Mouse (Mus musculus): Measurements from ENCODE around the gene Ccl17. TPM values are rescaled to one million over a fixed set of nuclear protein-coding genes. Genes with fewer than 3 reads are reported as not detected.

Gene Ccl17
- polyA plus RNA-seq, 1 experiment from 2014 or later: 0.42 TPM

DNA sequence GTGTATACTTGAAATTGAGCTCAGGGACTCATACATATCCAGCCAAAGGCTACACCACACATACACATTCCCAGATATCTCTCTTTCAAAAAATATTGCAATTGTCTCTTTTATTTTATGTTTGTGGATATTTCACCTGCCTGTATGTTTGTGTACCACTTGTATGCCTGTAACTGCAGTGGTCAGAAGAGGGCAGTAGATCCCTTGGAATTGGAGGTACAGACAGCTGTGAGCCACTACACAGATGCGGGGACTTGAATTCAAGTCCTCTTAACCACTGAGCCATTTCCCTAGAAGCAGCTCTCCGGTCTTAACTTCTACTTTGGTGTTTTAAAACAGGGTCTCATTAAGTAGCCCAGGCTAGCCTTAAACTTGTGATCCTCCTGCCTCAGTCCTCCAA lies 15.5 kb upstream of the Ccl17 start:
- no peaks in the 10 kb centered on the region for H3K4me1 ChIP-seq
- H3K4me2 ChIP-seq (replicated peaks): no peak overlapping the region
- no peak overlapping the region for H3K4me3 ChIP-seq
- 92% methylated on average over 2 of the region's 2 CpGs for WGBS
- H3K27me3 ChIP-seq: no peaks in the 10 kb centered on the region
- no peak overlapping the region for H3K9ac ChIP-seq
- H3K9me3 ChIP-seq: no peaks in the 10 kb centered on the region
- no peaks in the 10 kb centered on the region for H3K36me3 ChIP-seq
- H3K27ac ChIP-seq: no peak overlapping the region
- no peak for ATAC-seq (ENCODE audit: low FRiP score, low read depth)

- Histone ChIP-seq H3K4me3 (no peak overlapping the region), H3K27me3 (0 out of 2 replicates have a peak, but pooled peaks cover 4% of the 10 kb centered on the region), H3K36me3 (no peaks in the 10 kb centered on the region), H3K27ac (no peak overlapping the region), H3K9ac (no peak overlapping the region), H3K4me2 (replicated peaks) (no peak overlapping the region), H3K9me3 (no peaks in the 10 kb centered on the region), H3K4me1 (no peaks in the 10 kb centered on the region)
- no peak for ATAC-seq (ENCODE audit: low FRiP score, low read depth)
- 60% methylated on average over 7 of the region's 7 CpGs for WGBS
Measured at GRCm38 (mm10) chr8:94800278-94800968, 9.8 kb upstream of the Ccl17 start.

- Histone ChIP-seq H3K27me3 (0 out of 2 replicates have a peak, but pooled peaks cover 4% of the 10 kb centered on the region), H3K9ac (no peak overlapping the region), H3K4me3 (no peak overlapping the region), H3K9me3 (no peaks in the 10 kb centered on the region), H3K27ac (no peak overlapping the region), H3K4me2 (replicated peaks) (no peak overlapping the region), H3K36me3 (no peaks in the 10 kb centered on the region), H3K4me1 (no peaks in the 10 kb centered on the region)
- 47% methylated on average over 14 of the region's 14 CpGs for WGBS
- no peak for ATAC-seq (ENCODE audit: low FRiP score, low read depth)
Measured at GRCm38 (mm10) chr8:94801293-94802095, 8.8 kb upstream of the Ccl17 start.

GRCm38 (mm10) chr8:94802375-94802774 lies 7.9 kb upstream of the Ccl17 start:
- ATAC-seq (ENCODE audit: low FRiP score, low read depth): no peak

GRCm38 (mm10) chr8:94803551-94803950 lies 6.7 kb upstream of the Ccl17 start:
- no peak overlapping the region for H3K27ac ChIP-seq
- H3K27me3 ChIP-seq: 0 out of 2 replicates have a peak, but pooled peaks cover 4% of the 10 kb centered on the region
- no peak overlapping the region for H3K4me3 ChIP-seq
- ATAC-seq (ENCODE audit: low FRiP score, low read depth): no peak
- no peaks in the 10 kb centered on the region for H3K36me3 ChIP-seq
- no peaks in the 10 kb centered on the region for H3K9me3 ChIP-seq
- no peaks in the 10 kb centered on the region for H3K4me1 ChIP-seq
- WGBS: 69% methylated on average over 6 of the region's 6 CpGs
- H3K9ac ChIP-seq: no peak overlapping the region
- H3K4me2 ChIP-seq (replicated peaks): no peak overlapping the region

More at GRCm38 (mm10) chr8:94802375-94802774, 7.9 kb upstream of the Ccl17 start:
- H3K36me3 ChIP-seq: no peaks in the 10 kb centered on the region
- no peak overlapping the region for H3K9ac ChIP-seq
- H3K9me3 ChIP-seq: no peaks in the 10 kb centered on the region
- H3K27ac ChIP-seq: no peak overlapping the region
- H3K4me1 ChIP-seq: no peaks in the 10 kb centered on the region
- H3K27me3 ChIP-seq: 0 out of 2 replicates have a peak, but pooled peaks cover 4% of the 10 kb centered on the region
- WGBS: 64% methylated on average over 4 of the region's 4 CpGs
- no peak overlapping the region for H3K4me2 ChIP-seq (replicated peaks)
- no peak overlapping the region for H3K4me3 ChIP-seq

DNA sequence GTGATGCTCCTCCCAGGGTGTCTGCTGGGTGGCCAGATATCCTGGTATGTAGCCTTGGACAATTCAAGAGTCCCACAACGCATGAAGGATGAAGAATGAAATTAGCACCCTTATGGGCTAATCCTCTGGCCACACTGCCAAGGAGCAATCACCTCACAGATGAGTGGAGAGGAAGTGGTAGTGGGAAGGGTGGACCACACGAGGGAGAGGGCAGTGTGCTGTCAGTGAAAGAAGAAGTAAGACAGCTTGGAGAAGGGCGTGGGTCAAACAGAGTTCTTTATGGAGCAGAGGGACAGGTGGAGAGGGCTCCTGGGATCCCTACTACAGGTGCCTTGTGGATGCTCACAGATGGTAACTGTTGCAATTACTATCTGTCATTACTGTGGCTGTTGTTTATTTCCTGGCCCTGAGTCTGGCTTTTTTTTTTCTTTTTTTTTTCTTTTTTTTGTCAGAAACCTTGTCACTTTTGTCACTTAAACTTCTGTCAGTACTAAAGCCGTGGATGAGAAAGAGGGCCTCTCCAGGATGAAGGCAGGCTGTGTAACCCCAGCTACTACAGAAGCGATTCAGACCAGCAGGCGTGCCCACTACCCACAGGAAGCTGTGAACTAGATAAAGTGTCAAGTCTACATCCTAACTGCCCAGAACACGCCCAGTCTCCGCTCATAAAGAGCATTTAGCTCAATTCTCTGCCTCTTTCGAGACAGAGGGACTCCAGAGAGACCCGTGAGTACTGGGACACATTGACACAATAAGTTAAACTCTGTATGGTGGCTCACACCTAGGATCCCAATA lies 5.5 kb upstream of the Ccl17 start:
- no peak overlapping the region for H3K27ac ChIP-seq
- no peak overlapping the region for H3K4me3 ChIP-seq
- H3K4me2 ChIP-seq (replicated peaks): no peak overlapping the region
- H3K36me3 ChIP-seq: no peaks in the 10 kb centered on the region
- H3K9ac ChIP-seq: no peak overlapping the region
- no peaks in the 10 kb centered on the region for H3K9me3 ChIP-seq
- 71% methylated on average over 10 of the region's 10 CpGs for WGBS
- H3K27me3 ChIP-seq: 0 out of 2 replicates have a peak, but pooled peaks cover 4% of the 10 kb centered on the region
- H3K4me1 ChIP-seq: no peaks in the 10 kb centered on the region
- no peak for ATAC-seq (ENCODE audit: low FRiP score, low read depth)

DNA sequence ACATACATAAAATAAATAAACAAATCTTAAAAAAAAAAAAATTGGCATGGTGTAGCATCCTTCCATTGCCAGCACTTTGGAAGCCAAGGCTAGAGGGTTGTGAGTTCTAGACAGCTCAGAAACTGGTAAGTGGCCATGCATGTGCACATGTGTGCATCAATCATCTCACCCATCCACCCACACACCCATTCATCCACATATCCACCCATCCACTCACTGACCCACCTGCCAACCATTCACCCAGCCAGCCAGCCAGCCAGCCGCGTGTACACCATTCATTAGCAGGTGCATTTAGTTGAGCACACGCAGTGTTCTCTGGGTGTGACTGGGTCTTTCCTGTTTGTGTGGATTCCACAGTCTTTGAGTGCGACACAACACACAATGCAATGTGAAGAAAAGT lies 4.4 kb upstream of the Ccl17 start:
- Histone ChIP-seq H3K9me3 (no peaks in the 10 kb centered on the region), H3K9ac (no peak overlapping the region), H3K4me3 (no peak overlapping the region), H3K36me3 (no peaks in the 10 kb centered on the region), H3K27ac (no peak overlapping the region), H3K4me1 (no peaks in the 10 kb centered on the region), H3K4me2 (replicated peaks) (no peak overlapping the region), H3K27me3 (0 out of 2 replicates have a peak, but pooled peaks cover 4% of the 10 kb centered on the region)
- 77% methylated on average over 4 of the region's 4 CpGs for WGBS
- ATAC-seq (ENCODE audit: low FRiP score, low read depth): no peak

DNA sequence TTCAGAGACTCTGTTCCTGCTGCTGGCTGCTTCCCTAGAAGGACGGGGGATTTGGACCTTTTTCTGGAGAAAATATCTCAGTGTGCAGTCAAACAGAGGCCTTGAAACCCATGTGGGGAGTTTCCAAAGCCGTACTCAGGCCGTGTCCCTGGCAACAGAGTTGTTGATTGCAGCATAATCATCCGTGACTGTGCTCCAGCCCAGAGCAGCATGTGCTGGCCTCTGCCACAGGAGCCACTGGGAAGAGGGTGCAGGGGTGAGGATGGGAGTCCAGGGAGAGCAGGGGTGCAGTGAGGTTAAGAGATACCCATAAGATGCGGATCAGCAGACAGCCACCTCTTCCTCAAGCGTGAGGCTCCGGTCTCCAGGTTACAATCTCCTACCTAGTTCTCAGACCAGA lies 2.7 kb upstream of the Ccl17 start:
- WGBS: 73% methylated on average over 7 of the region's 7 CpGs
- no peak for ATAC-seq (ENCODE audit: low FRiP score, low read depth)

GRCm38 (mm10) chr8:94808372-94808771 lies 1.9 kb upstream of the Ccl17 start:
- H3K4me3 ChIP-seq: no peak overlapping the region
- no peak overlapping the region for H3K4me2 ChIP-seq (replicated peaks)
- 78% methylated on average over 6 of the region's 6 CpGs for WGBS
- no peak for ATAC-seq (ENCODE audit: low FRiP score, low read depth)
- 0 out of 2 replicates have a peak, but pooled peaks cover 4% of the 10 kb centered on the region for H3K27me3 ChIP-seq
- H3K36me3 ChIP-seq: no peaks in the 10 kb centered on the region
- H3K9ac ChIP-seq: no peak overlapping the region
- no peaks in the 10 kb centered on the region for H3K9me3 ChIP-seq
- H3K4me1 ChIP-seq: no peaks in the 10 kb centered on the region
- H3K27ac ChIP-seq: no peak overlapping the region

More for the DNA sequence above, 2.7 kb upstream of the Ccl17 start:
- Histone ChIP-seq H3K27ac (no peak overlapping the region), H3K9me3 (no peaks in the 10 kb centered on the region), H3K36me3 (no peaks in the 10 kb centered on the region), H3K4me2 (replicated peaks) (no peak overlapping the region), H3K4me1 (no peaks in the 10 kb centered on the region), H3K27me3 (0 out of 2 replicates have a peak, but pooled peaks cover 4% of the 10 kb centered on the region), H3K9ac (no peak overlapping the region), H3K4me3 (no peak overlapping the region)

DNA sequence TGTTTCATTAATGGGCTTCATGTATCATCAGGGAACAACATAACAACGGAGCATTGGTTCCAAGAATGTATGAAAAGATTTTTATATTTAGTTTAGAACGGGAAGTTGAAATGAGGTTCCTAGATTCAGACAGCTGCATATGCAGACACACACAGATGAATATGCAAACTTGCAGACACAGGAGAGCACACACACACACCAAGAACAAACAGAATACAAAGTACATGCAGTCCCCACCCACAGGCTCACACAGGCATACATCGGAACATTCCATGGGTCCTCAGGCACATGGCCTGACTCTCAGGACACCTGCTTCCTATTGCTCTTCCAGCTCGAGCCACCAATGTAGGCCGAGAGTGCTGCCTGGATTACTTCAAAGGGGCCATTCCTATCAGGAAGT lies 602 bp downstream of the Ccl17 start:
- no peak overlapping the region for H3K4me3 ChIP-seq
- H3K4me2 ChIP-seq (replicated peaks): no peak overlapping the region
- H3K9me3 ChIP-seq: no peaks in the 10 kb centered on the region
- no peak overlapping the region for H3K27ac ChIP-seq
- 68% methylated on average over 5 of the region's 5 CpGs for WGBS
- H3K27me3 ChIP-seq: no peaks in the 10 kb centered on the region
- no peak overlapping the region for H3K9ac ChIP-seq
- ATAC-seq (ENCODE audit: low FRiP score, low read depth): no peak
- no peaks in the 10 kb centered on the region for H3K36me3 ChIP-seq
- no peaks in the 10 kb centered on the region for H3K4me1 ChIP-seq

- Histone ChIP-seq H3K9me3 (no peaks in the 10 kb centered on the region), H3K36me3 (no peaks in the 10 kb centered on the region), H3K4me3 (no peak overlapping the region), H3K4me2 (replicated peaks) (no peak overlapping the region), H3K4me1 (no peaks in the 10 kb centered on the region), H3K27ac (no peak overlapping the region), H3K9ac (no peak overlapping the region), H3K27me3 (no peaks in the 10 kb centered on the region)
- 68% methylated on average over 6 of the region's 6 CpGs for WGBS
- no peak for ATAC-seq (ENCODE audit: low FRiP score, low read depth)
Measured at GRCm38 (mm10) chr8:94811654-94812053, 1.4 kb downstream of the Ccl17 start.

DNA sequence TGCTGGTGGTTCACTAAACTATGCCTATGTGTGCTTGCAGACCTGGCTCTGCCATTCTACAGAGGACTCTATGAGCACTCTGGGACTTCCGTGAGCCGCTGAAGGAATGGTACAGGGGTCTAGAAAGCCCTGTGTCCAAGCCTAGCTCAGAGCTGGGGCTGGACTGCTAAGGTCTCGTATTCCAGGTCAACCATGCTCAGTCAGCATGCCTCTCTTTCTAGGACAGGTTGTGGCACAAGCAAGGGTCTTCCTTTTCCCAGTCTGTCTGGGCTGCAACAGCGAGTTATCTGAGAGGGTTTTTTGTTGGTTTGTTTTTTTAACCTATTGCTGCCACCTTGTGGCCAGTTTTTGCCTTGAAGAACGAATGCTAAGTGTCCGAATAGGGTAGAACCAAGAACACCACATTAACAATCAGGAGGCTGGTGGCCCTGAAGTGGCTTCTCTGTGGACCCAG lies 2.4 kb downstream of the Ccl17 start:
- 0 out of 2 replicates have a peak overlapping the region, but pooled peaks have one; percentile 50 for H3K9ac ChIP-seq
- no peaks in the 10 kb centered on the region for H3K4me1 ChIP-seq
- no peaks in the 10 kb centered on the region for H3K36me3 ChIP-seq
- peak overlapping the region; percentile 19 for H3K4me3 ChIP-seq
- H3K27ac ChIP-seq: no peak overlapping the region
- H3K9me3 ChIP-seq: no peaks in the 10 kb centered on the region
- WGBS: 30% methylated on average over 6 of the region's 6 CpGs
- peak; percentile 70 for ATAC-seq (ENCODE audit: low FRiP score, low read depth)
- H3K27me3 ChIP-seq: no peaks in the 10 kb centered on the region
- H3K4me2 ChIP-seq (replicated peaks): peak overlapping the region; percentile 46
